Mouse (Mus musculus) left cerebral cortex, adult 18-20 months (tissue): Measurements from ENCODE around the gene Naa15. TPM values are rescaled to one million over a fixed set of nuclear protein-coding genes. Genes with fewer than 3 reads are reported as not detected.
"Not testable (repeated sequence)": the region's sequence is repeated elsewhere in the genome, so short reads cannot be mapped to it uniquely, and the experiment has no call there.

Experiments used
- DNase-seq, 2 experiments: peaks; one replicate each; pipeline ENCODE4 v3.0.0; 2021 to 2022; ENCODE audit warnings: low spot score in 2 of 2, mixed read lengths in 1 of 2
- total RNA-seq, 2 experiments: library from RNA; stranded (reverse); gene quantifications; 2 replicates each; pipeline ENCODE4 v1.2.3; 2021

Naa15 gene
- total RNA-seq, 2 experiments from 2014 or later, result 41.6 to 51.3 TPM

- no peak for DNase-seq
Measured at GRCm38 (mm10) chr3:51421921-51422320, 7.0 kb downstream of the Naa15 start.

- DNase-seq, result no peak
Measured at GRCm38 (mm10) chr3:51425394-51425793, 10.4 kb downstream of the Naa15 start.

- not testable (repeated sequence) for DNase-seq
Measured at GRCm38 (mm10) chr3:51434364-51434763, 19.4 kb downstream of the Naa15 start.

GRCm38 (mm10) chr3:51434871-51435595 lies 20.1 kb downstream of the Naa15 start:
- no peak for DNase-seq

- no peak for DNase-seq
Measured at GRCm38 (mm10) chr3:51468530-51468929, 53.6 kb downstream of the Naa15 start.

- DNase-seq, result no peak
Measured at GRCm38 (mm10) chr3:51475706-51476105, 60.8 kb downstream of the Naa15 start.

- DNase-seq, result no peak
Measured at GRCm38 (mm10) chr3:51479893-51480292, 64.9 kb downstream of the Naa15 start.

GRCm38 (mm10) chr3:51481059-51481458 lies 66.1 kb downstream of the Naa15 start:
- peak; percentile 58 to 63 for DNase-seq

GRCm38 (mm10) chr3:51481881-51482280 lies 66.9 kb downstream of the Naa15 start:
- DNase-seq, result no peak

GRCm38 (mm10) chr3:51482781-51483180 lies 67.8 kb downstream of the Naa15 start:
- DNase-seq, result no peak

GRCm38 (mm10) chr3:51483741-51484359 lies 68.9 kb downstream of the Naa15 start, which contains the start of gene Rab33b:
TSS of gene Rab33b (plus strand) at chr3:51483920.
- DNase-seq, result peak; percentile 94 to 96

- no peak for DNase-seq
Measured at GRCm38 (mm10) chr3:51484370-51484769, 69.4 kb downstream of the Naa15 start.

GRCm38 (mm10) chr3:51485347-51485746 lies 70.4 kb downstream of the Naa15 start:
- no peak for DNase-seq

- no peak for DNase-seq
Measured at GRCm38 (mm10) chr3:51486491-51487195, 71.7 kb downstream of the Naa15 start.

GRCm38 (mm10) chr3:51490088-51490753 lies 75.3 kb downstream of the Naa15 start:
- DNase-seq, result no peak

GRCm38 (mm10) chr3:51493272-51493838 lies 78.4 kb downstream of the Naa15 start:
- DNase-seq, result no peak

- no peak for DNase-seq
Measured at GRCm38 (mm10) chr3:51494466-51494865, 79.5 kb downstream of the Naa15 start.

GRCm38 (mm10) chr3:51495646-51496045 lies 80.7 kb downstream of the Naa15 start:
- no peak for DNase-seq

- DNase-seq, result no peak
Measured at GRCm38 (mm10) chr3:51497978-51498377, 83.0 kb downstream of the Naa15 start.

GRCm38 (mm10) chr3:51498659-51499058 lies 83.7 kb downstream of the Naa15 start:
- no peak for DNase-seq

GRCm38 (mm10) chr3:51499876-51500275 lies 84.9 kb downstream of the Naa15 start:
- no peak for DNase-seq
